Mouse (Mus musculus): ENCODE measurements at regions not wholly inside any gene's neighbourhood (a gene's known extent, or its start where the extent isn't known, plus 50 kb on each side); places are given as distances from the start of the nearest gene placed in this dataset.

DNA sequence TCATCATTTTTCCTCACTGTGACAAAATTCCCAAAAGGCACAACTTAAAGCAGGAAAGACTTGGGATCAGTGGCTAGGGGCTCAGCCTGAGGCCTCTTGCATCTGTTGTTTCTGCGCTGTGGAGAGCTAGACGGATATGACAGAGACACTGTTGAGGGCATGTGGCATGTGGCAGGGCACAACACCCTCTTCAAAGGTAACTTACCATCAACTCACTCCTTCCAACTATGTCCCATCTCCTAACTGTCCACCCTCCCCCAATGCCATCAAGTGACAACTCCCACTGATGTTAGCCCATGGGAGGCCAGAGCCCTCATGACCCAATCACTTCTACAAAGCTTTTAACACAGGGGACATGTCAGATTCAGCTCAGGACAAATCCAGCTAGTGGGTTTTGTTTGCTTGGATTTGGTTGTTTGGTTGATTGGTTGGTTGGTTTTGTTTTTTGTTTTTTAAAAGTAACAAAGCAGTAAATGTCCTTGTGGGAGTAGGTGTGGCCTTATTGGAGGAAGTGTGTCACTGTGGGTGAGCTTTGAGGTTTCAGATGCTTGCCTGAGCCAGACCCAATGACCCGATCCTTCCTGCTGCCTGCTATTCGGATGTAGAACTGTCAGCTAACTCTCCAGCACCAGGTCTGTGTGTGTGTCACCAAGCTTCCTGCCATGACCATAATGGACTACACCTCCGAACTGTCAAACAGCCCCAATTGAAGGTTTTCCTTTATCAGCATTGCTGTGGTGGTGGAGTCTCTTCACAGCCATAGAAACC lies 53.2 kb upstream of the Lef1 start:
- no peak for DNase-seq

DNA sequence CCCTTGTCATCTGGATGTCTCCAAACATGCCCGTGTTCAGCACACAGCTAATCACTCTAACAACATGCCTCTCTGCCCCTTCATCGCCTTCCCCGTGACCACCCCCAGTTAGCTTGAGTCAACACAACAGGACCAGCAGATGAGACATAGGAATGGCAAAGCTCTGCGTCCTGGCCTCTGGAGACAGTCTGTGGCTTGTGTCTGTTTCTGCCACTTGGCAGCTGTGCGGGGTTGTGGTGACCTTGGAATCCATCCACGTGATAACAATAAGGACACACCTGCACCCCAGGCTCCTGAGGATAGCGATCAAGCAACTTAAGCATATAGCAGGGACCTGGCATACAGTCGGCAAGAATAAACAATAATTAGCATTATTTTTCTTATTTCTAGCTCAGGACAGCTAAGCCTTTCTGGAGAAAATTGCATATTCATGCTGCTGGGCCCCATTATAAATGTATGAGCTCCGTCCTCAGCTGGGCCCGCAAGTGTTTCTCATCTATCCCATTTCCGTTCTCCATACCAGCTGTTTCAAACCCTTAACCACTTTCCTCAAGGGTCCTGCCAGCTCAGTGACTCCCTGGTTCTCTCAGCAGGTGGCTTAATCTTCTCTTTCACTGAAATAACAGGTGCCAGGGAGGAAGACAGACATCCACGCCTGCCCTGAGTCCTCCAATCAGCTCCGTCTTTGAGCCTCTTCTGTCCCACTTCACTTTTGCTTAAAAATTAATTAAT lies 55.9 kb upstream of the Lef1 start:
- DNase-seq, result no peak

DNA sequence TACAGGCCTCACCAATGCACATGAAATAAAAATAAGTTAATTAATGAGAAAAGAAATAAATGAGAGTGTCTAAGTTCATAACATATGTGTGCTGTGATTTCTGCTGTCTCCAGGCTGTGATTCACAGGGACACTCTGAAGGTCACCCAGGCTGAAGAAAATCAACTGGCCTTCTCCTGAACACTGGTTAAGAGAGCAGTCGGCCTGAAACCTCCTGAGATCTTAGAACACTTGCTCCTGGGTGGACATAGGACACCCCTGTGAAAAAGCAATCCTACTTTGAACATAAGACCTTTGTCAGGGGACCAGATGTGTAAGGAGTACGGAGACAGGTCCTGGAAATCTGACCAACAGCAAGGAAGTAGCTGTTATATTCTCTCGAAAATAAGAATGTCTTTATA lies 62.6 kb upstream of the Lef1 start:
- DNase-seq, result no peak

DNA sequence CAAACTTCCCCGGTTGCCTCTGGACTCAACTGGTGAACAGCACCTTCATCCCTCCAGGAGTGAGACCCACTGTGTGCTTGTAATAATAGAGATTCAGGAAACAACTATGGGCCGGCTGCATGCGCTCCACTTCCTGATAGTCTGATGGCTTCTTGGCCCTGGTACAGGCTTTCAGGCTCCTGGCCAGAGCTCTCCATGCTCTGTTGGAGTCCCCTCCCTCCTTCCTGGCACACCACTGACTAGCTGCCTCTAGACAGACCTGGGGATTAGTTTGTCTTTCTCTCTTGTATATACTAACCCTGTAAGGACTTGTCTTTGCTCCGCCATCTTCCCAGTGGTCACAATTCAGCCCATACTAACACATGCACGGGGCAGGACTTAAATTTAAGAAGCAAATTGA lies 63.9 kb upstream of the Lef1 start:
- peak; percentile 20 for DNase-seq

DNA sequence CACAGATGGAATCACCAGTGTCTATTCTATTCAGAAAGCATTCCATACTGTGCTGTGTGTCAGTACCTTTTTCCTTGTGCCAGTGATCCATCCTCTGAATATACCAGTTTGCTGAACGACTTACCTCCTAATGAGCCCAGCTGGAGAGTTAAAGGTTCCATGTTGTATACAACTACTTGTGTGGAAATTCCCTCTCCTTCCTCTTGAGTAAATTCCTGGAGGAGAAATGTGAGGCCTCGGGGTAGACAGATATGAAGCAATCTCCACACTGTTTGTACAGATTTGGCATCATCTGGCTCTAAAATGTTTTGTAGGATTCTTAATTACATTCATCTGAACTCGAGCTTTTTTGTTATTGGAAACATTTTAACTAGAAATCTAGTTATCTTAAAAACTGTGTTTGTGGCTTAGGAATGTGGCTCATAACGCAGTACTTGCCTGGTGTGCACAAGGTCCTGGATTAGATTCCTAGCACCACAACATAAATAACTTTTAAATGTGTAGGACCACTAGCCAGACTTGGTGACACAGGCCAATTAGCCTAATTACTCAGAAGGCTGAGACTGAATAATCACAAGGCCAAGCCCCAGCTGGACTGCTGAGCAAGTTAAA lies 70.0 kb upstream of the Lef1 start:
- no peak for DNase-seq

DNA sequence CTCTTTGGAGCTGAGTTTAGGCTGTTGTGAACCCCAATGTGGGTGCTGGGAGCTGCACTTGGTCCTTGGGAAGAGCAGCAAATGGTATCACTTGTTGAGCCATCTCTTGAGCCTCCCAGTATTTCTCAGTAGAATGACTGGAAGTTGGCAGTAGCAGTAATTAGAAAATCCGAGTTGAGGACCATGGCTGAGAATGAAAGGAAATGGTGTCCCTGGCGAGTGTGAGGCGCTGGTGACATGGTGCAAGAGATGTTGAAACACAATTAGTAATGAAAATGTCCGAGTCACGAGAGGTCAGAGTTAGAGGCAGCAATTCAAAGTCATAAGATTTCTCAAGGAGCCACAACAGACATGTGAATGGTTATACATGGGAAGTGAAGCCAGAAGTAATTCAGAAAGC lies 73.2 kb upstream of the Lef1 start:
- DNase-seq, result no peak

DNA sequence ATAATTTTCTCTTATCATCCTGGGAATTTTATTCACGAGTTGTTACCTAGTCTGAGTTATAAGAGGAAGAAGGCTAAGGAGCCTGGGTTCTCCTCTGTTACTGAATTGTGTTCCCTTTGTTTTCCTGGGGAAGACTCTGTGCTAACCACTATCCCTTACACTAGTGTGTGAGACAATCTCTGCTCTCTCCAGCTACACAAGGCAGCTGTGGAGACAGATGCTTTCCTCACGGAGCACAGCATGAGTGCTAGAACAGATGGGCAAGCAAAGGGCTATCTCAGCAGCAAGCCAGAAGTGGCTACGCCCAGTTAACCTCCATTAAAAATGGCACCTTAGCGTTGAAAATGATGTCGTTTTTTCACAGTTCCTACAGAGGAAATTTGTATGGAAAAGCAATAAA lies 75.5 kb upstream of the Lef1 start:
- DNase-seq, result no peak

DNA sequence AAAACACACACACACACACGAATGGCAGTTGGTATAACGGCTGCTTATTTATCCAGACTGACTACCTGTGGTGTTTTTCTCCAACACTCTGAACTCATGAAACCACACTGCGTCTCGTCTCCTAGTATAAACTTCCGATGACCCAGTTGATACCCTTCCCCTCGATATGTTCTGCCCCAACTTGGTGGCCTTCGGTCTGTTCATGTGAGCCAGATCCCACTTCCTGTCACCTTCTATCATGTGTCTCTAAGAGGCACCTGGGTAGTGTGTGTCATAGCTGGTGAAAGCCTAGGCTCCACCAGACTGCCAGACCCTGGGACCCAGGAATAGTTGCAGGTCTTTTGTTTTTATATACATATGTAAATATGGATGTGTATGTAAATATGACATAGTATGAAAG lies 83.9 kb upstream of the Lef1 start:
- DNase-seq, result no peak

DNA sequence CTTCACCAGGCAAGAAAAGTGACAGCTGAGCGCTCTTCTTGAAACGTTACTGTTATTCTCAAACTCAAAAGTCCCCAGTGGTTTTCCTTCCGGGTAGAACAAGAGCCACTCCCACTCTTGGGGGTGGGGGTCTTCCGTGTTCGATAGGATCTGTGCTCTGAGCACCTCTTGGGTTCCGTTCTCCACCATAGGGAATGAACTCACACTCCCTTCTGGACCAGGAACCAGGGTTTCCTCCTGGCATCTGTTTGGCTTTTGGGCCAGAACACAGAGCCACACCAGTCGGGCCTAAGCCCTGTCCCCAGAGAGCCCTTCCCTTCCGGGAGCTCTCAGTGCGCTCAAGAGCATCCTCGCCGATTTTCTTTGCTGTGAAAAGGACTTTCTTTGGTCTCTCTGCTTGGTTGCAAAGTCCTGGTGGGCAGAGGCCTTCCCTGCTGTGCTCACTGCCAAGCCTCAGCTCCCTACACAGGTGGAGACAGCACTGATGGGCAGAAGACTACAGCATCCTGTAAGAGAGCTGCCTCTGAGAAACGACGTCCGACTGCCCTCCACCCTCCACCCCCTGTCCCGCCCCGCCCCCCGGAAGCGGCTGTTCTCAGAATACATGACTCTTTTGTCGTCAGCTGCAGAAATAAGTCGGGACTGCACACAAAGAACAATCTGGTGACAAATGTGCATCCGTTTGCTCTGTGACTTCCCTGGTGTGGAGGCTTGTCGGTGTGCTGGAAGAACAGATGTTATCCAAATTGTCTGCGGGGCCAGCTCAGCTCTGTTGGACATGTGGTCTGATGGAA lies 90.9 kb upstream of the Lef1 start:
- peak; percentile 34 for DNase-seq

DNA sequence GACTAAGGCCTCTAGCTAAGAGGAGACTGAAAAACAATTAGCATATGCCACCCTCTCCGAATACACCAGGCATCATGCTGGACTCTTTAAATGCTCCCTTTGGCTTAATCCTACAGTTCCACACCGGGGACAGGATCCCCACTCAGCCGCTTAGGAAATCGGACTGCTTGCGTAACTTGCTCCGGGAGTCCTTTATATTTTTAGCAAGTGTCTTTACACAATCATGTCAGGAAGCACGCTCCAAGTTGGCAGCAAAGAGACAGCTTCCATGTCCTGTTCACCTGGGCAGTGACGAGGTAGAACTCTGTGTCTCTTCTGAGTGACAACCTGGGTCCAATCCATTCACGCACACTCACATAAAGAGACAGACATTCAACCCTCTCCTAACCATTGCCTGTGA lies 92.4 kb upstream of the Lef1 start:
- no peak for DNase-seq

DNA sequence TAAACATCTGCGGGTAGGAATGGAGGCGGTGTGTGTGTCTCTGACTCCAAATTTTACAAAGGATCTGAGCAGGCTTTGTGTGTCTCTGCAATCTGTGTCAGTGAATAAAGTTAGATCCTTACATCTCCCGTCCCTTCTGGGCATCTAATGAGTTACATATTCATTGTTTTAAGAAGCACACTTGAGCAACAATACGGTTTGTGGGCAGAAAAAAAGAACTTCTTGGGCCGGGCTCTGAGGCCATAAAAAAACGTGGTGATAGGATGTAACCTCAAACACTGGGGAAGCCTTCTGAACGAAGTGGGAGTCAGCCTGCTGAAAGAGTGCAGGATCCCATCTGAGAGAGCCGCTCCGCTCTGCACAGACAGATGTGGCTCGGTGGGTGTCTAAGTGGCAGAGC lies 94.2 kb upstream of the Lef1 start:
- DNase-seq, result no peak

DNA sequence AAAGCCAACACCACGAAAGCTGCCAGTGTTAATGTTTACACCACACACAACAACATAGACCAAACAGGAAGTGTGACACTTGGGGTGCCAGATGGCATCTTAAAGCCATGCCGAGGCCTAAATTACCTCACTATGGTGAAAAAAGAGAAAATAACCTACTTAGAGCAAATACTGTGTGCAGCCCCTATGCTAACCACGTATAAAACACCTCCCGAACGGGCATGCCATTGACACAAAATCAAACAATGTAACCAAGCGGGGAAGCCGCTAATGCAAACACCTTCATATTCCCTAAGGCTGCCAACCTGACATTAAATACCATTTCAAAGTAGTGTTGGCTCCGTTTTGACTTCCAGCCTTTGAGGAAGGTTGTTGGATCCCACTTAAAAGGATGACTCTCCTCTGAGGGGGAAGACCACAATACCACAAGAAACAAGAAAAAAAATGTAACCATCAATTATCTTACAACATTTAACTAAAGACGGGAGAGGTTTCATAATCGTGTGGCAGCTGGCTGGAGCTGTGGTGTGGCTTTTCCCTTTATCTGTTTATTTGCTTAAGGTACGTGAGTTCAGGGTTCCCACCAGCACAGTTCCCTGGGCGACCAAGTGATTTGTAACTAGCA lies 96.1 kb upstream of the Lef1 start:
- no peak for DNase-seq

DNA sequence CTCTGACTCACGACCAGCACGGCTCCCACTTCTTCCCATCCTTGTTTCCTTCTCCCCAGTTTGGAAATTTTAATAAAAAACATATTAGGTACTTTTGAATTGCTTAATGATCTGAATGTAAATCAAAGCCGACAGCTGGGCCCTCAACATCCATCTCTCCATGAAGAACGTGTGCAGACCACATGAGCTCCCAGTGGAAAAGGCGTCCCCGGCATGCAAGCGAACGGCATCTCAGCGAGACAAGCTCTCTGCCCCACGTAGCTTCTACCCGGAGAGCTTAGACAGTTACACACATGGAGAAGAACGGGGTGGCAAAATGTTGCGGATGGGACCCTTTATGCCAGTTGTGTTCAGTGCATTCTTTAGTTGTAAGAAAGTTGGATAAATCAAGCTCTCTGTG lies 109.6 kb upstream of the Lef1 start:
- no peak for DNase-seq

DNA sequence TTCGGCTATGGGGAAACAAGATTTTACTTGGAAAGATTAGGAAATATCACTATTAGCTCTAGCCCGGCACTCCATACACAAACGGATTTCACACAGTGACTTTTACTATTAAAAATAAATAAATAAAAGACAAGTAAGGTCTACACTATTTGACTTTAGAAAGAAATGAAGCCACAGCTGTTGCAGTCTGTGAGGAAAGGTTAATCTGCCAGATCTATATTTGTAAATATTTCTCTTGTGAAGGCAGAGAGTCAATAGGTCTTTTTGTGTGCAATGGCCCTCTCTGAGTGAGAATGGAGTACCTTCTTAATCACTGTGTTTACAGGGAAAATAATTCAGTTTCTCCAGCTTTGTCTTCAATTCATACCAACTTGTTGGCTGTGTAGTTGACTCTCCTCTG lies 110.0 kb upstream of the Lef1 start:
- DNase-seq, result no peak

DNA sequence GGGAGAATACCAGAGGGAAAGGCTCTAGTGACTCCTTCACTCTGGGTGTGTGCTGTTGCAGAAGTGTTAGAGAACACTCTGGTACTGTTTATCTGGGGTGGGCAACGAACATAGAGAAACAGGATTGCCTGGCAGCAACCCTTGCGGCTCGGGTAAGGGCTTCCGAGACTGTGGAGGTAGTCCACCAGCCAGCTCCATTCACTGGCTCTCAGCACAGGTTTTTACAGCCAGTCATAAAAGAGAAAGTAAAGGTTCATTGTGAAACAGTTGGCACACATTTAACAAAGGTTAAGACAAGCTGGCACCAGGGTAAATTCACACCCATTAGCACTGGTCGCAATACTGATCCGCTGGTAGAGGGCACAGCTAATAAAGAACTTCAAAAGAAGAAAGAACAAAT lies 110.5 kb upstream of the Lef1 start:
- no peak for DNase-seq

DNA sequence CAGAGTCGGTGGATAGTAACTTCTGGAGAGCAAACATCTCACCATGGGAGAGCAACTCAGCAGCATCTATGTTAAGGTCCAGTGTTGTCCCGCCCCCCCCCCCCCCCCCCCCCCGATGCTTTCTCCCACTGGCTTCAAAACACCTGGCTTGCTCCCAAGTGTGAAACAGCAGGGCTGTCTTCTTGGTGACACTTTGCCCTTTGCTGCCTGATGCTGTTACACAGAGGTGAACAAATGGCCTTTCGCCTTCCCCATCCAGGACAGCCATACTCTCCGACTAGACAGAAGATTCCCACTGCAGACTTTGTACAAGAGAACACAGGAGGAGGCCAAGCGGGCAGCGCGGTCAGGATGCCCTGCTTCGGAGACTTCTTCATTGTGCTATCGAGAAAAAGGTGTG lies 111.8 kb upstream of the Lef1 start:
- no peak for DNase-seq

DNA sequence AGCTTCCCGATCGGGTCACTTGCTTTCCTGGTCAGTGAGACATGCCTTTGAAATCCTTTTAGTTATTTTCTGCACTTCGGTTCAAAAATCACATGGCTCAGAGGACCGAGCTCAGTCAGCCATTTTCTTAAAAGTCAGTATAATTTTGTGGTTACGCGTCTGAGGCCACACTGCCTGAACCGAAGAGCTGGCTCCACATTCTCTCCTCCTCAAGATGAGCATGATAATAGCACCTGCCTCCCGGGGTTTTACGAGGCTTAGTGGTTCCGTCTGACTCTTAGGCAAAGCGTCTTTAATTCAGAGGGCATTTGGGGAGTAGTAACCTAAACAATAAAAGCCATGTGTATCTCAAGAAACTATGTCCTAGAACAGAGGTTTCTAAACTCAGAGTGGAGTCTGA lies 113.5 kb upstream of the Lef1 start:
- DNase-seq, result no peak

DNA sequence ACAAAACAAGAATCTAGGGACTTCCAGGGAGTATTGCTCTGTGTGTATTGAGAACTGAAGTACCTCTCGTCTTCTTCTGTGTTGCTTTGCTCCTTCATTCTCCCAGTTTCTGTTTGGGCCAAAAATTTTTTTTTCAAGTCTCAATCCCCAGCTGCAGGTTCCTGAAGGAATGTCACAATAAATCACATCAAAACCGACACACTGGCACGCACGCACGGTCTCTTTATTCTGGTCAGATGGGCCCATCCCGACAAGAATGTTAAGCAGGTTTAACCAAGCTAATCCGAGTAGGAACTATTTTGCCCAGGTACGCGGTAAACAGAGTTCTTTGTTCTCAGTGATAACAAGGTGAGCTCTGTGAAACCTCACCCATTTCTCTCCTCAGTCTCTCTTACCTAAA lies 118.3 kb upstream of the Lef1 start:
- no peak for DNase-seq

DNA sequence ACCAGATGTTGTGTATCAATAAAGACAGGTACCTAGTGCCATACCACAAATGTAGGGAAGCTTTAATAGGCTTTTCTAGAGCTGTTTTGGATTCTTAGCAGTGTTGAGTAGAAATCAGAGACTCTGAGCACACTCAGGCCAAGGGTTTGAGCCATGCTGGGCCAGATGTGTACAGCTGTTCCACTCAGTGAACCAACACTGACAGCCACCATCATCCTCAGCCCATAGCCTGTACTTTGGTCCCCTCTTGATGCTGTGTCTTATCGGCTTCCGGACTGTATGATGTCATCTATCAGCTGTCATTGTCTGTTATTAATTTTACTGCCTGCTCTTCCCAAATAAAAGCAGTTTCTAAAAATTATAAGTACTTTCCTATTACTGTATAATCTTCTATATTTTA lies 123.6 kb upstream of the Lef1 start:
- DNase-seq, result no peak

DNA sequence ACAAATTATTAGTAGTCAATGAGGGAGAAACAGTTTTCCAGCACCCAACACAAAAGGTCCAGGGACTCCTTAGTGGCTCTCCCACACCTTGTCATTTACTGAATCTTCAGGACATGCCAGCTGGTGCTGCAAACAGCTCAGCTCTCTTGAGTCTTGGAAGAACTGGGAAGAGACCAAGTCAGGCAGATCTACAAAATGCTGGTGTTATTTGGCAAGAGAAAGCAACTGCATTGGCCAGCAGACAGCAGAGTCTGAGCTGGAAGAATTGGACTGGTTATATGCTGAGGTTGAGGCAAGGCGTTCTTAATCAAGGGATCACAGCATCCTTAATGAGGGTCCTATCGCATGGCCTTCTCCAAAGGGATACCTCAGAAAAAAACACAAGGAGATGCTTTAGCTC lies 124.2 kb upstream of the Lef1 start:
- no peak for DNase-seq

DNA sequence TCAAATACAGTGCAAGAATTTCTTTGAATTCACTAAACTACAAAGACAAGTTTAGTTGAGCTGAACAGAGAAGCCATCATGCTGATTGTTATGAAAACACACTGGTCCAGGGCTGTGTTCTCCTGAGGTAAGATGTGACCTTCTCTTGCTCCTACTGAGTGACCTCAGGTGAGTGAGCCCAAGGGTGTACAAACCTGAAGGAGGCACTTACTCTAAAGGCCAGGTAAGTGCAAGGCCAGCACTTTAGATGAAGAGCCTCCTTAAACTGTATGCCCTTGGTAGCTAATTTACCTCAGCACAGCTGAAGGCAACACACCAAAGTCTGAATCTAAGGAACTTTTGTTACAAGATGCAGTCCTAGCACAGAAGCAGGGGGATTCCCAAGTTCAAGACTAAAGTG lies 128.7 kb upstream of the Lef1 start:
- DNase-seq, result no peak

DNA sequence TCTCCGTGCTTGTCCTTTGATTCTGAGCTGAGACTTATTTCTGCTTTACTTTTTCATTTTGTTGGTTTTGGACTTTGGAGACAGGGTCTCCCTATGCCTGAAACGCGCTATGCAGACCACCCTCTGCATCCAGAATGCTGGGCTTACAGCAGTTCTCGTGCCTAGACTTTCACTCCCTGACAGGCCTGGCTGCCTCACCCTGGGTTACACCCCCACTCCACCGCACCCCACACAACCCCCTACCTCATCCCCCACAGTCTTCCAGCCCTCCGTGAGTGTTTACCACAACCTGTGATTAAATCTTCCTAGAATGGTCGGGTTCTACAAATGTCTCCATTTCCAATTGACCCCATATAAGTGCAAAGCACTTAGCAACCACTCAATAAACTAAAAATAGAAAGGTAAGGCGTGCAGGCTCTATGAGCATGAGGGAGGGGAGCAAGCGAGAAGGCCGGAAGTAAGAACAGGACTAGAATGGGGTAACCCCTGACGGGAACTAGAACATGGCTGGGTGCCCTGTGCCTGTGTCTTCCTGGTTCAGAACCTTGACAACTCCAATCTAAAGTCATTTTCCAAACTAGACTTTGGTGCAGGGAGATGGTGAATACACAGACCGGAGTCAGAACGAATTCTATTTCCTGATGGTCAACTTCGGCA lies 131.2 kb upstream of the Lef1 start:
- DNase-seq, result no peak
